Mouse (Mus musculus): Measurements from ENCODE around the gene Ppp1r14a.

Gene Ppp1r14a

DNA sequence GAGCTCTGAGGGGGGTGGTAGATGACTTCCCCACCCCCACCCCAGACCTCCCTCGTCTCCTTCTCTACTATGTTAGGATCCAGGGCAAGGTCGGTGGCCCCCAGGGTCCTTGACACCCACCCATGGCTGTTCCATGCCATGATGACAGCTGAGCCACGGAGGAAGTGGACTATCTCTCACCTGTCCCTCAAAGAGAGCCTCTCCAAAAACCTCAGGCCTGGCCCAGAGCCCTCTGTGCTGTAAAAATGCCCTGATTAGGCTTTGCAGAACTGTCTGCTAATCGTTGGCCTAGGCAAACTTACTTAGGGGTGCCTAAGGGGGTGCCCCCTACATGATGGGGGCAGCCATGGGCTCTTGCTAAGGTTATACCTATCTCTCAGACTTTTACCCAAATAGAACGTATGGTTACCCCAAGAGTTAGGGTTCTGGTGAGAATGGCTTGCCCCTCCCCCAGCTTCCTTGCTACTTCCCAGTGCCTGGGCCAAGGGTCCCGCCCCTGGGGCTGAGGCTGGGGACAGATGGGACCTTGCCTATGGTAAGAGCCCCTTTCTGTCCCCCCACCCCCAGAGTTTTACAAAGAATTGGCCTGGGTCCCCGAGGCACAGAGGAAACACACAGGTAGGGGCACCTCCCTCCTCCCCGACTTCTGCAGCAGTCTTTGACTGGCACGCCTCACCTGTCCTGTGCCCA is 24.6 kb downstream of the Ppp1r14a start:
- in situ Hi-C loops (cut with MboI; ENCODE audit: low pct_unique_long_range_greater_than_20kb in 1 of 2, low sequenced_read_pairs in 2 of 2, unreplicated experiment in 1 of 2): no loop called here

GRCm38 (mm10) chr7:29314844-29315628 is 25.9 kb downstream of the Ppp1r14a start:
- in situ Hi-C loops (cut with MboI; ENCODE audit: low pct_unique_long_range_greater_than_20kb in 1 of 2, low sequenced_read_pairs in 2 of 2, unreplicated experiment in 1 of 2): no loop called here

DNA sequence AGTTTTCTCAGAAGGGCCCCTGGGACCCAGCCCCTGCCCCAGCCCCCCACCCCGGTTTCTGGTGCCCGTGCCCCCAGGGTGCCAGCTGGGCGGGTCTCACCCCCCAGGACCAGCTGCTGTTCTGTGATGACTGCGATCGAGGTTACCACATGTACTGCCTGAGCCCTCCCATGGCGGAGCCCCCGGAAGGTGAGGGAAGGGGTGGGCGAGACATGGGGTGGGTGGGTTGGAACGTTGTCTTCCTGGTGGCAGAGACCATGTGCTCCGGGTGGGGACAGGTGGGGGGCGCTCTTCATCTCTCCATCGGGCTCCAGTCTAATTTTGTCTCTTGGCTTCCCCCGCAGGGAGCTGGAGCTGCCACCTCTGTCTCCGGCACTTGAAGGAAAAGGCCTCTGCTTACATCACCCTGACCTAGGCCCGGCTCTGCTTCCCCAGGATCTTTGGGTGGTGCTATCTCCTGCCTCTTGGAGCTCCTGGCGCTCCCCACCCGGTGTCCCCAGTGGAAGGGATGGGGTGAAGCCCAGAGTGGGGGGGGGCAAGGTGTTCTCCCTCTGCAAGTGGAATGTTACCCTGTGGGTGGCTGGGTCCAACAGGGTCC is 27.1 kb downstream of the Ppp1r14a start:
- in situ Hi-C loops (cut with MboI; ENCODE audit: low pct_unique_long_range_greater_than_20kb in 1 of 2, low sequenced_read_pairs in 2 of 2, unreplicated experiment in 1 of 2): no loop called here

- in situ Hi-C loops (cut with MboI; ENCODE audit: low pct_unique_long_range_greater_than_20kb in 1 of 2, low sequenced_read_pairs in 2 of 2, unreplicated experiment in 1 of 2): no loop called here
Observed at GRCm38 (mm10) chr7:29316976-29317375, 27.9 kb downstream of the Ppp1r14a start.

DNA sequence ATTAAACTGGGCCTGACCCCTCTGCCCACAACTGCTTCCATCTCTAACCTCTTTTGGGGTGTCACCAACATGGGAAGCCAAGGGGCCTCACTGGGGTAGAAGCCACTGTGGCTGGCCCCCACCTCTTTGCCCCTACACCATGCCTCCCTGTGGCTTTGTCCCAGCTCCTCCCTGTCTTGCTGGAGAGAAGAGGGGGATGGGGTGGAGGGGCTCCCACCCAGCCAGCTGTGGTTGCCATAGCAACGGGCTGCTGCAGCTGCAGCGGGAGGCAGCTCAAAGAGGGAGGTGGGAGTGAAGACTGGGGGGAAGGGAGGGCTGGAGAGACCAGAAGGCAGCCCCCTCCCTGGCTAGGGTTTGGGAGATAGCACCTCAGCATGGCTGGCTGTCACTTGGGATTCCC is 28.4 kb downstream of the Ppp1r14a start:
- in situ Hi-C loops (cut with MboI; ENCODE audit: low pct_unique_long_range_greater_than_20kb in 1 of 2, low sequenced_read_pairs in 2 of 2, unreplicated experiment in 1 of 2): no loop called here

GRCm38 (mm10) chr7:29318115-29318911 is 29.2 kb downstream of the Ppp1r14a start:
- in situ Hi-C loops (cut with MboI; ENCODE audit: low pct_unique_long_range_greater_than_20kb in 1 of 2, low sequenced_read_pairs in 2 of 2, unreplicated experiment in 1 of 2): no loop called here

- in situ Hi-C loops (cut with MboI; ENCODE audit: low pct_unique_long_range_greater_than_20kb in 1 of 2, low sequenced_read_pairs in 2 of 2, unreplicated experiment in 1 of 2): no loop called here
Observed at GRCm38 (mm10) chr7:29319337-29320307, 30.5 kb downstream of the Ppp1r14a start.

GRCm38 (mm10) chr7:29327087-29327486 is 38.0 kb downstream of the Ppp1r14a start:
- in situ Hi-C loops (cut with MboI; ENCODE audit: low pct_unique_long_range_greater_than_20kb in 1 of 2, low sequenced_read_pairs in 2 of 2, unreplicated experiment in 1 of 2): no loop called here

DNA sequence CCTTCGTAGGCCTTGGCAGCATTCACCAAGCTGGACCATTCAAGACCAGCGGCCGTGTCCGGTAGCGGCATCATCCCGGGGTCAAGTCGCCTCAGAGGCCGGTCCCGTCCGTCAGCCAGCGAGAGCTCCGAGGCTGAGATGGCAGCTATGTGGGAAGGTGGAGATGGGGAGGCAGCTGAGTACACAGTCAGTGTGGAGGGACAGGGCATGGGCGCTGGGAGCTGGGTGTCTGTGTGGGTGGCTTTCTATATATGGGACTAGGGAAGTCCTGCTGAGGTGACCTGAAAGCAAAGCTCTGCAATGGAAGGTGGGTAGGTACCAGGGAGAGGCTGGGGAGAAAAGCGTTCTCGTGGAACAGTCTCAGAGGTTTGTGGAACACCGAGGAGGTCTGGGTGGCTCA is 39.9 kb downstream of the Ppp1r14a start:
- in situ Hi-C loops (cut with MboI; ENCODE audit: low pct_unique_long_range_greater_than_20kb in 1 of 2, low sequenced_read_pairs in 2 of 2, unreplicated experiment in 1 of 2): no loop called here

- in situ Hi-C loops (cut with MboI; ENCODE audit: low pct_unique_long_range_greater_than_20kb in 1 of 2, low sequenced_read_pairs in 2 of 2, unreplicated experiment in 1 of 2): no loop called here
Observed at GRCm38 (mm10) chr7:29334156-29334555, 45.0 kb downstream of the Ppp1r14a start.

DNA sequence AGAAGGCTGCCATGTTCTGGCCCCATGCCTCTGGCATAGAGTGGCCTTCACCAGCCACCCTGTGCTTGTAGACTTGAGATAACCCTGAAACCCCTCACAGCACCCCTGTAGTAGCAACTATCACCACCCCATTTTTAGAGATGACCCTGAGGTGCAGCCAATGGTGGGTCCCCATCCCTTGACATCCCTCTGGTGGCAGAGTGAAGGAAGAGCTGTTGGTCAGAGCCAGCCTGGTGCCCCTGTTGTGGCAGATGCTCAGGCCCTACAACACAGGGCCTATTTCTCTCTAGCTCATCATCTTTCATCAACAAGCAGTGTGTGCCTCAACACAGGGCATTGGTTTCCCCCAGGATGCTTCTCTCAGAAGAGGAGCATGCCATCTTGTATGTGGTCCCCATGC is 46.2 kb downstream of the Ppp1r14a start:
- in situ Hi-C loops (cut with MboI; ENCODE audit: low pct_unique_long_range_greater_than_20kb in 1 of 2, low sequenced_read_pairs in 2 of 2, unreplicated experiment in 1 of 2): no loop called here

GRCm38 (mm10) chr7:29335841-29336671 is 46.9 kb downstream of the Ppp1r14a start:
- in situ Hi-C loops (cut with MboI; ENCODE audit: low pct_unique_long_range_greater_than_20kb in 1 of 2, low sequenced_read_pairs in 2 of 2, unreplicated experiment in 1 of 2): no loop called here

GRCm38 (mm10) chr7:29336795-29337319 is 47.7 kb downstream of the Ppp1r14a start:
- in situ Hi-C loops (cut with MboI; ENCODE audit: low pct_unique_long_range_greater_than_20kb in 1 of 2, low sequenced_read_pairs in 2 of 2, unreplicated experiment in 1 of 2): no loop called here

- in situ Hi-C loops (cut with MboI; ENCODE audit: low pct_unique_long_range_greater_than_20kb in 1 of 2, low sequenced_read_pairs in 2 of 2, unreplicated experiment in 1 of 2): no loop called here
Observed at GRCm38 (mm10) chr7:29337766-29338165, 48.7 kb downstream of the Ppp1r14a start.

DNA sequence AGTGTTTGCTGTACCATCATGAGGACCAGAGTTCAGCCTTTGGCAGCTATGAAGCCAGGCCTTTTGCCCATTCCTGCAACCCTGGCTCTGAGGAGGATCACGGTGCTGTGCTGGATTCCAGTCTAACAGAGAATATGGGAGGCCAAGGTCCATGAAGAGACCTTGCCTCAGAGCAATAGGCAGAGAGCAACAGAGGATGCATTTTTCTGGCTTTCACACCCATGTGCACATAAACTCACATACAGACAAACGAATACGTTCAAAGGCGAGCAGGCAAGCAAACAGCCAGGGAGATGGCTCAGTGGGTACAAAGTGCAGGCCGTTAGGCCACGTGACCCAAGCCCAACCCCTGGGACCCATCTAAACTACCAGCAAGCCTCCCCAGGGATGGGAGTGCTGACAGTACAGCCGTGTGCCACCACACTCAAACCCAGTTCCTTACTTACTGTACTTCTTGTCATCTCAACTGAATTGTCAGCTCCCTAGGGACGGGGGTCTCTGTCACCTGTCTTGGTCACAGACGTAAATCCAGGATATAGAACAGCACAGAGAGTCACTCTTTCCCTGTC is 49.3 kb downstream of the Ppp1r14a start:
- in situ Hi-C loops (cut with MboI; ENCODE audit: low pct_unique_long_range_greater_than_20kb in 1 of 2, low sequenced_read_pairs in 2 of 2, unreplicated experiment in 1 of 2): no loop called here

DNA sequence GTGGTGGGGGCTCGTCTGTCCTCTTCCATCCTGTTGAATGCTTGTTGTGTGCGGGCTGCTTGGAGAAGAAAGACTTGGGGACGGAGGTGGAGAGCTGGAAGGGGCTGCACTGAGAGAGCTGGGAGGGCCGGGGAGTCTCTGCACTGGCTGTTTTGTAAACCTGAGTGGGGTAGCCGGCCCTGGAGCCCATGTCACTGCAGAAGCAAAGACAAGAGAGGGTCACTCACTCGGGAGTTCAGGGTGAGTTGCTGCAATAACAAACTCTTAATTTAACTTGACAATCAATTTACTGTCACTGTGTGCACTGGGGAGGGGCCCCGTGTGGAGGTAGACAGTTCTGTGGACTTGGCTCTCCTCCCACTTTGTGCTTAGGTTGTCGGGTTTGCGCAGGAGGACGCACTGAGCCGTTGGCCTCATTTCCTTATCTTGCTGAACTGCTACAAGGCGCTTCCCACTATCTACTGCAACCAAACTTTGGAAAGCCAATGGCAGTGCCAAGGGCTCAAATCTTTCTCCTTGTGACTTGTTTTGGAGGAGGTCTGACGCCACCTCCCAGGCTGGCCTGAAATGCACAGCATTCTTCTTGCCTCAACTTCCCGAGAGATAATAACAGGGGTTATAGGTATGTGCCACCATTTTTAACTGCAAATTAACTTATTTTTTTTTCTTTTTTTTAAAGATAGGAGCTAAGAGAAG is 50.0 kb downstream of the Ppp1r14a start:
- in situ Hi-C loops (cut with MboI; ENCODE audit: low pct_unique_long_range_greater_than_20kb in 1 of 2, low sequenced_read_pairs in 2 of 2, unreplicated experiment in 1 of 2): no loop called here
